Mouse (Mus musculus): ENCODE data around the gene Anxa1.
A peak's percentile ranks its signal among the peaks of the same experiment; 100 is the strongest.

Anxa1 gene

GRCm38 (mm10) chr19:20370175-20370574 lies 20.6 kb downstream of the Anxa1 start:
- DNase-seq: no peak

- DNase-seq: no peak
Measured at GRCm38 (mm10) chr19:20366571-20366970, 24.2 kb downstream of the Anxa1 start.

DNA sequence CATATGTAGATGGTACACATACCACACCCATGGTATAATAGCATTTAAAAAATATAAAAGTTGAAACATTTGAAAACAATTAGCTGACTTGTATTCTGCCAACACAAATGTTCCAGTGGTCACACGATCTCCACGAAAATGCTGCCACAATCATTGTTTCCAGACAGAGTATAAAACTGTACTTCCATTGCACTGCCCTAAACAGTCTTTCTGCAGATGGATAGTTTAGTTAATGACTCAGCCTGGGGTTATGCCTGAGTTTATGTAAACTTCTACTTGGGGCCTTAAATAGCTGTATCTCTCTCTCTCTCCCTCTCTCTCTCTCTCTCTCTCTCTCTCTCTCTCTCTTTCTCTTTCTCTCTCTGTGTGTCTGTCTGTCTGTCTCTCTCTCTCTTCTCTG lies 24.7 kb downstream of the Anxa1 start:
- no peak for DNase-seq

GRCm38 (mm10) chr19:20365364-20365763 lies 25.4 kb downstream of the Anxa1 start:
- DNase-seq: no peak

DNA sequence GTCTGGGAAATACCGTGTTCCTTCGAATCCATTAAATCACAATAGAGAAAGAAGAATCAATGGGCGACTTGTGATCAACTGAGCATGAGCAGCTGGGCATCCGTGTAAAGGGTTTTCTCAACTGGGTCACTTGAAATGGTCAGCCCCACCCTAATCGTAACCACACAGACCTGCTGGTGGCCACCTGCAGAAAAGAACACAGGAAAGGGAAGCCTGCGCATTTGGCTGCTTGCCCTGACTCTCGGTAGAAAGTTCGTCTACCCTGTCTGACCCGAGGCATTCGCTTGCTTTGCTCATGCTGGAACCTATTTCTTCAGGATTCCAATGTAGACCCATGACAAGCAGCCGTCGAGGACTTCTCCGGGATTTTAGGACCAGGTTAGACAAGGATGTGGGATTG lies 25.8 kb downstream of the Anxa1 start:
- DNase-seq: no peak

GRCm38 (mm10) chr19:20363221-20363620 lies 27.5 kb downstream of the Anxa1 start:
- DNase-seq: no peak

DNA sequence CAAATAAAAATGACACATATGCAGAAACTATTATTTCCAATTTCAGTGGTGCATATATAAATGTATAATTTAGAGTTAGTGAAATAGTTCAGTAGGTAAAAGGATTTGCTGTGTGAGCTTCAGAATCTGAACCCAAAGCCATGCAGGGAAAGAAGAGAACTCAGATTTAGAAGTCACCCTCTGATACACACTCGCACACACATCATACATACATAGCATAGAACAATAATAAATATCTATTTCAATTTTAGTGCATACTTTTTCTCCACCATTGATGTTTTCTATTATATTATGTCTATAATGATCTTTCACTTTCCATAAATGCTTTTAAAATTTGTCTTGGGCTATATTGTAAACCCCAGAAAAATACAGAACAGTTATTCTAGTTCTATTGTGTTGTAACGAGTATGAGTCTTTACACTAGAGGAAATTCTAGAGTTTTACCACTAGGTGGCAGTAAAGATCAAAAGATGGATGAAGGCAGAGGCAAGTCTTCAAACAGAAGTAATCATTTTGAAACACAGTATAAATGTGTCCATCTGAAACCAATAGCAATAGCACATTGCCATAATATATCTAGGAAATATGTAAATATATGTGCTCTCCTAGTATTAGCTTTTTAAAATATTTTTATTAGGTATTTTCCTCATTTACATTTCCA lies 28.7 kb downstream of the Anxa1 start:
- DNase-seq: no peak

- DNase-seq: no peak
Measured at GRCm38 (mm10) chr19:20358679-20359078, 32.1 kb downstream of the Anxa1 start.

GRCm38 (mm10) chr19:20345317-20345917 lies 45.3 kb downstream of the Anxa1 start:
- DNase-seq: peak; percentile 72 to 79

DNA sequence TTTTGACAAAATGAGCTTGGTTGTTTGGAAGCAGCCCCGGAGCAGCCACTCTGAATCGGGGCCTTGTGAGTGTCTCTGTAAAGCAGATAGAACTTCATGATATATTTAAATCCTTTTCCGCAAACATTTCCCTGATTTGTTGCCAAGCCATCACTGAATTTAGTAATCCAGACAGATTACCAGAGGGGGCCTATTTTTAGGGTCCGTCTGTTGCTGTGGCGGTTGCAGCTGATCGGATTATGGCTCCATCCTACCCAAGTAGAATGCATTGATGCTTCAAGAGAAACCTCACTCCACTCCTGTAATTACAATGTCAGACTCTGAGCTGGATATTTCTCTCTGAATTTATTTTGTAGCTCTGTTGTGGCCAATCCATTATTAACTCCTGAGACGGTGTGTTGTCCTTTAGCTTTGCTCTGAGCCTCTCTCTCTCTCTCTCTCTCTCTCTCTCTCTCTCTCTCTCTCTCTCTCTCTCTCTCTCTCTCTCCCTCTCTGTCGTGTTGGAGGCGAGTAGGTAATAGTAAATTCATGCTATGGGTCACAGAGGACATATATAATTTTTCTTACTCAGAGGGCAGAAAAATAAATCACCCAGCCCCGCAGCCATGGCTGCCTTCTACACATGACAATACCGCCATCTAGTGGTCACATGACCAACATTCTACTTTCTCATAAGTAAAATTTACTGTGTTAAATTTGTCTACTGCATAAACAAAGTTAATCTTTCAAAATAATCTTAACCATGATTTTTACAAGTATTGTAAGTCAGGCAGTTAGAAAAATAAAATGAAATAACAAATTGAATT lies 46.0 kb downstream of the Anxa1 start:
- DNase-seq: peak; percentile 30 to 60

DNA sequence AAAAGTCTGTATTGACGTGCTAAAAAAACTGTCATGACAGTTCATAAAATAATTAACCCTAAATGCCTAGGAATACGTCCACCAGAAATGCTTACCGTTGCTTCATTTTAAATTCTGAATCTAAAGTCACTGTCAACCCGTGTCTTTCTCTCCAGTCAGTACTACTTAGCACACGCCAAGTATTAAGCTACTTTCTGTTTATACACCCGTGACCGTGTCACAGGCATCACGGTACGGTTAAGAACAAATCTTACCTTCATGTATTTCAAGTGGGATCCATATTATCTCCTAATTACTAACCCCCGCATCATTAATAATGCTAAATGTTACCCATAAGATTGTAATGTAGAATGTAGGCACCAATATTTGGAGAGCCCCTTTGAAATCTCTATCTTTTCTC lies 46.7 kb downstream of the Anxa1 start:
- no peak for DNase-seq

Data from cerebellum, postnatal 36 days (tissue).